Mouse (Mus musculus): ENCODE data around the gene Hdac11. TPM values are rescaled to one million over a fixed set of nuclear protein-coding genes. Genes with fewer than 3 reads are reported as not detected.

Hdac11 gene
- polyA plus RNA-seq, 1 experiment from 2014 or later = 9.0 TPM

DNA sequence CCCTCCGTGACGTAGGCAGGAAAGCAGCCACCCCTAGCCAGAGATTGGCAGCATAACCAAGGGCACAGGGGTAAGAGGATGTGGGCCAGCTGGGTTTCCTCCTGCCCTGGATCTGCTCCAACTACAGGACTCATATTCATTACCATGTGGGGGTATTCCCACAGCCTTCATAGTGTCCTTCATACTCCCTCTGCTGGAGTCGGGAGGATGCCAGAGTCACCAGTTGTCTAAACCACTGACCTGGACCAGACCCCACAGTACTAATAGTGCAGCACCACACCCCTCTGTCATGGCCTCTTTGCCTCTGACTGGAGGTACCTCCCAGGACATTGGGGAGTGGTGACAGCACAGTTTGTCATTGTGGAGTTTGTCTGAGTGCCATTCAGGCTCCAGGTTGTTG is 17.7 kb downstream of the Hdac11 start:
- no peaks in the 10 kb centered on the region for H3K27me3 ChIP-seq (replicated peaks; ENCODE audit: control insufficient read depth, insufficient read depth, low read length)
- ATAC-seq = no peak; the same call in 1 of the 2 replicates
- H3K4me3 ChIP-seq (ENCODE audit: low read length) = no peak overlapping the region
- H3K9ac ChIP-seq (ENCODE audit: low read depth, low read length) = no peak overlapping the region
- H3K27ac ChIP-seq (ENCODE audit: low read length) = no peak overlapping the region
- peaks cover 6% of the 10 kb centered on the region; the same call in 1 of the 2 replicates for H3K36me3 ChIP-seq (ENCODE audit: control insufficient read depth, insufficient read depth, low read length)
- WGBS = 62% methylated on average over 3 of the region's 3 CpGs
- H3K4me1 ChIP-seq (ENCODE audit: control insufficient read depth, insufficient read depth, low read length) = no peaks in the 10 kb centered on the region
- H3K4me2 ChIP-seq (ENCODE audit: low read depth, low read length) = no peak overlapping the region
- H3K9me3 ChIP-seq (ENCODE audit: control insufficient read depth, low read length) = no peaks in the 10 kb centered on the region

DNA sequence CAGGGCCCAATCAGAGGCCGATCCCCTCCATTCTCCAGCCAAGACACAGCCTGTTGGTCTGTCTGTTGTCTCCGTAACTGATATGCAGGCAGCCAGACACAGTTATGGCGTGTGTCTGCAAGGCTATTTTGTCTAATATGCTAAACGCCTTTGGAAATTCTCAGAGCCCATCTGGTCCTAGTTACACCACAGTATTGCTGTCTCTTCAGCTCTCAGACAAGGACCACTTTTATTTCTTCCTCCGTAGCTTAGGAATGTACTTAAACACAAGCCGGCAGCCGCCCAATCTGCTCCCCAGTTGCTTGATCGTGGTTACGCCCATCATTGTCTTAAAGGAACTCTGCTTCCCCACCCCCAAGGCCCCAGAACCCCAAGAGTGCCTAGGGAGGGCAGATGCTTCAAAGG is 24.3 kb downstream of the Hdac11 start:
- H3K36me3 ChIP-seq (ENCODE audit: control insufficient read depth, insufficient read depth, low read length) = no peaks in the 10 kb centered on the region
- H3K27me3 ChIP-seq (replicated peaks; ENCODE audit: control insufficient read depth, insufficient read depth, low read length) = no peaks in the 10 kb centered on the region
- H3K4me3 ChIP-seq (ENCODE audit: low read length) = no peak overlapping the region
- no peaks in the 10 kb centered on the region for H3K4me1 ChIP-seq (ENCODE audit: control insufficient read depth, insufficient read depth, low read length)
- no peak overlapping the region for H3K27ac ChIP-seq (ENCODE audit: low read length)
- WGBS = 54% methylated on average over 9 of the region's 9 CpGs
- H3K9ac ChIP-seq (ENCODE audit: low read depth, low read length) = no peak overlapping the region
- ATAC-seq = no peak
- H3K4me2 ChIP-seq (ENCODE audit: low read depth, low read length) = no peak overlapping the region
- no peaks in the 10 kb centered on the region for H3K9me3 ChIP-seq (ENCODE audit: control insufficient read depth, low read length)

DNA sequence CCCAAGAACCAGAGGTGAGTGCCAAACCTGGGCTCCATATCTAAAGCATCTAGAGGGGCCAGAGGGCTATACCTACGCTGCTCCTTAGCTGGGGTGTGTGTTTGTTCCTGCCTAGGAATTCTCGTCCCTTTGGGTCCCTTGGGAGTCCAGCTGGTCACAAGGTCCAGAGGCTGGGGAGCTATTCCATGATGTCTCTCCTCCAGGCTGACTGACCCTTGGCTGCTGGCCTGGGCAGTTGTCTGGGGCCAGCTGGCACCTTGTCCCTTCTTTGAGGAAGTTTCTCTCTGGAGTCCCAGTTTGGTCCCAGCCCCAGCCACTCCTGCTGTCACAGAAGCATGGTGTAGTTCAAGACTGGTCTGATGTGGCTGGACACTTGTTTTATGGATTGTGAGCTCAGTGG is 24.9 kb downstream of the Hdac11 start:
- no peak for ATAC-seq
- Histone ChIP-seq H3K27ac (ENCODE audit: low read length) (no peak overlapping the region), H3K9ac (ENCODE audit: low read depth, low read length) (no peak overlapping the region), H3K36me3 (ENCODE audit: control insufficient read depth, insufficient read depth, low read length) (no peaks in the 10 kb centered on the region), H3K4me1 (ENCODE audit: control insufficient read depth, insufficient read depth, low read length) (no peaks in the 10 kb centered on the region), H3K9me3 (ENCODE audit: control insufficient read depth, low read length) (no peaks in the 10 kb centered on the region), H3K4me3 (ENCODE audit: low read length) (no peak overlapping the region), H3K4me2 (ENCODE audit: low read depth, low read length) (no peak overlapping the region), H3K27me3 (replicated peaks; ENCODE audit: control insufficient read depth, insufficient read depth, low read length) (no peaks in the 10 kb centered on the region)
- 84% methylated on average over 2 of the region's 2 CpGs for WGBS

DNA sequence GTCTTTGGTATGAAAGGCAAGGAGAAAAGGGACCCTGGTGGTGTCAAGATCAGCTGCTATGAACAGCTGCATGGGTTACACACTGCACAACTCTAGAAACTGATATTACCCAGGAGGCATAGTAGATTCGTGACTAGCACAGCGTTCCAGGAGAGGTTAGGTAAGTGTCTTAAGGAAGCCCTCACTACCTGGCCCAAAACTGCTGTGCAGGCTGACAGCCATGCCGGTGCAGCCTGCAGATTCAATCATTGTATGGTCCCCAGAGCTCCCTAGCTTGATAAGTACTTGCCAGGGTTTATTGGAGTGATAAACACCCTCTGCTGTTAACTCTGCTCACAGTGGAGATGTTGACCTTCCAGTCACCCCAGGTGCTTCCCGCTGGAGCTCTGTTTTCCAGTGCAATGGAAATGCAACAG is 25.6 kb downstream of the Hdac11 start:
- H3K9ac ChIP-seq (ENCODE audit: low read depth, low read length) = no peak overlapping the region
- WGBS = 53% methylated on average over 4 of the region's 4 CpGs
- H3K9me3 ChIP-seq (ENCODE audit: control insufficient read depth, low read length) = no peaks in the 10 kb centered on the region
- ATAC-seq = no peak
- H3K4me2 ChIP-seq (ENCODE audit: low read depth, low read length) = no peak overlapping the region
- H3K4me1 ChIP-seq (ENCODE audit: control insufficient read depth, insufficient read depth, low read length) = no peaks in the 10 kb centered on the region
- no peak overlapping the region for H3K27ac ChIP-seq (ENCODE audit: low read length)
- H3K4me3 ChIP-seq (ENCODE audit: low read length) = no peak overlapping the region
- H3K36me3 ChIP-seq (ENCODE audit: control insufficient read depth, insufficient read depth, low read length) = no peaks in the 10 kb centered on the region
- H3K27me3 ChIP-seq (replicated peaks; ENCODE audit: control insufficient read depth, insufficient read depth, low read length) = no peaks in the 10 kb centered on the region

DNA sequence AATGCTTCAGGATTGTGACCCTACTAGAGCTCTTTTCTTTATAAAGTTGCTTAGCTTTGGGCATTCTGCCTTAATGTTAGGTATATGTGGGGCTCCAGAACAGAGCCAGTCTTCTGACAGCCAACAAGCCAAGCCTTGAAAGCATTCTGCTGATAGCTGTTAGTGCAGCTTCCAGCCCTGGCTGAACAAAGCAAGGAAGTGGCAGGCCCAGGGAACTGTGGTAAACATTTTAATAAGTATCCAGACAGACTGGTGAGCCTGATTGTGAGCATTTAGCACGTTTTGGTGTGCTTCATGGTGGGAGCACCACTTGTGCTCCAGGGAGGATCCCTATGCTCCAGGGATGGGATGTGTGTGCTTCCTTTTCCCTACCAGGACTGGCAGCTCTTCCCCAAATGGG is 26.6 kb downstream of the Hdac11 start:
- ATAC-seq = no peak
- Histone ChIP-seq H3K36me3 (ENCODE audit: control insufficient read depth, insufficient read depth, low read length) (no peaks in the 10 kb centered on the region), H3K27ac (ENCODE audit: low read length) (no peak overlapping the region), H3K27me3 (replicated peaks; ENCODE audit: control insufficient read depth, insufficient read depth, low read length) (no peaks in the 10 kb centered on the region), H3K4me2 (ENCODE audit: low read depth, low read length) (no peak overlapping the region), H3K9me3 (ENCODE audit: control insufficient read depth, low read length) (no peaks in the 10 kb centered on the region), H3K9ac (ENCODE audit: low read depth, low read length) (no peak overlapping the region), H3K4me3 (ENCODE audit: low read length) (no peak overlapping the region), H3K4me1 (ENCODE audit: control insufficient read depth, insufficient read depth, low read length) (no peaks in the 10 kb centered on the region)
- 36% methylated on average over 1 of the region's 1 CpGs for WGBS

DNA sequence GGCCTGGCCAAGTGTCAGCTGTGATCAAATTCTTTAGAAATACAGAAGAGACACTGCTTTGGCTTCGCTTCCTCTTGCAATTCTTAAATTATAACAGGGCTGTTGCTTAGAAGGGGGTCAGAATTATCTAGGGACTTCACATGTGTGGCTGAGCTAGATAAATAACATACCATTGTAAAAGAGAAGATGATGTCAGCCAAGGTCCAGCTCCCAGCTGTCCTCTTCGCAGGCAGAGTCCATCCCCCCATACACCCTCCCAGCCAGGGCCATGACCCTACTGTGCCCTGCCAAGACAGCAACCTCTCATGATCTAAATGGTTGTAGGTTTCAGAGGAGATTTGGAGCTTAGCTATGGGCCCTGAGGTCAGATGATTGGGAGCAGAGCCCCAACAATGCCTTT is 27.5 kb downstream of the Hdac11 start:
- H3K4me3 ChIP-seq (ENCODE audit: low read length) = no peak overlapping the region
- no peak for ATAC-seq
- 62% methylated on average over 2 of the region's 2 CpGs for WGBS

DNA sequence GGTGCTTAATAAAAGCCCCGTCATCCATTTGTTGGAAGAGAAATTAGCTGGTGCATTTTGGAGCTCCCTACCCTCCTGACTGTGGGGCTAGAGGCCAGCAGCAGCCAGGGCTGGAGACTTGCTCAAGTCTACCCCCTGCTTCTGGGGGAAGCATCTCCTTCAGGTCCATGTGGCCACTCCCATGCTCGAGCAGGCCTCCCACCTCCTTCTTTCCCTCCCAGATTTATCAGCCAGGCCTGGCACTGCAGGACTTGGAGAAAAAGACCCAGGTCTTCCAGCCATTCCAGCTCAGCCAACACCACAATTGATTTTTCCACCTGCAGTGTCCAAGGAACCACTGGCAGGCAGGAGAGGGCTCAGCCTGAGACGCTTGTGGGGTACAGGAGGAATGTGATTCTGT is 28.3 kb downstream of the Hdac11 start:
- Histone ChIP-seq H3K27me3 (replicated peaks; ENCODE audit: control insufficient read depth, insufficient read depth, low read length) (no peaks in the 10 kb centered on the region), H3K4me1 (ENCODE audit: control insufficient read depth, insufficient read depth, low read length) (no peaks in the 10 kb centered on the region), H3K4me3 (ENCODE audit: low read length) (no peak overlapping the region), H3K27ac (ENCODE audit: low read length) (no peak overlapping the region), H3K9me3 (ENCODE audit: control insufficient read depth, low read length) (no peaks in the 10 kb centered on the region), H3K9ac (ENCODE audit: low read depth, low read length) (no peak overlapping the region), H3K4me2 (ENCODE audit: low read depth, low read length) (no peak overlapping the region), H3K36me3 (ENCODE audit: control insufficient read depth, insufficient read depth, low read length) (no peaks in the 10 kb centered on the region)
- WGBS = 59% methylated on average over 3 of the region's 3 CpGs
- no peak for ATAC-seq

More for the DNA sequence above, 27.5 kb downstream of the Hdac11 start:
- Histone ChIP-seq H3K36me3 (ENCODE audit: control insufficient read depth, insufficient read depth, low read length) (no peaks in the 10 kb centered on the region), H3K9ac (ENCODE audit: low read depth, low read length) (no peak overlapping the region), H3K27me3 (replicated peaks; ENCODE audit: control insufficient read depth, insufficient read depth, low read length) (no peaks in the 10 kb centered on the region), H3K9me3 (ENCODE audit: control insufficient read depth, low read length) (no peaks in the 10 kb centered on the region), H3K4me2 (ENCODE audit: low read depth, low read length) (no peak overlapping the region), H3K4me1 (ENCODE audit: control insufficient read depth, insufficient read depth, low read length) (no peaks in the 10 kb centered on the region), H3K27ac (ENCODE audit: low read length) (no peak overlapping the region)

DNA sequence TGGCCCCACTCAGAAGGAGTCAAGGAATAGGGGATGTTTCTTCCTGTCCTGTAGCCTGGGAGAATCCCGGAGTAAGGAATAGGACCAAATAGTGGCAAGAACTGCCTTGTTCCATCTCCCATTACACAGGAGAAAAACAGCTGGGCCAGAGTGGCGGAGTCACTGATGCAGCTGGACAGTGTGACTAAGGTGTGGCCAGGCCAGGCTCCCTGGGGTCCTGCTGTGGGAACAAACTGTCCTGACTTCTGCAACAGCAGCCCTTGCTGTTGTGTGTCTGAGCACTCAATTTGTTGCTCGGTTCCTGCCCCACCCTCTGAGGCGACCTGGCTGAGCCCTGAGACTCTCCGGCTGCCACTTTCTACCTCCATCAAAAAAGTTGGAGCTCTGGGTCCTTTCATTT is 29.0 kb downstream of the Hdac11 start:
- Histone ChIP-seq H3K27me3 (replicated peaks; ENCODE audit: control insufficient read depth, insufficient read depth, low read length) (no peaks in the 10 kb centered on the region), H3K27ac (ENCODE audit: low read length) (no peak overlapping the region), H3K9ac (ENCODE audit: low read depth, low read length) (no peak overlapping the region), H3K9me3 (ENCODE audit: control insufficient read depth, low read length) (no peaks in the 10 kb centered on the region), H3K36me3 (ENCODE audit: control insufficient read depth, insufficient read depth, low read length) (no peaks in the 10 kb centered on the region), H3K4me1 (ENCODE audit: control insufficient read depth, insufficient read depth, low read length) (no peaks in the 10 kb centered on the region), H3K4me3 (ENCODE audit: low read length) (no peak overlapping the region), H3K4me2 (ENCODE audit: low read depth, low read length) (no peak overlapping the region)
- no peak for ATAC-seq
- 87% methylated on average over 5 of the region's 5 CpGs for WGBS

DNA sequence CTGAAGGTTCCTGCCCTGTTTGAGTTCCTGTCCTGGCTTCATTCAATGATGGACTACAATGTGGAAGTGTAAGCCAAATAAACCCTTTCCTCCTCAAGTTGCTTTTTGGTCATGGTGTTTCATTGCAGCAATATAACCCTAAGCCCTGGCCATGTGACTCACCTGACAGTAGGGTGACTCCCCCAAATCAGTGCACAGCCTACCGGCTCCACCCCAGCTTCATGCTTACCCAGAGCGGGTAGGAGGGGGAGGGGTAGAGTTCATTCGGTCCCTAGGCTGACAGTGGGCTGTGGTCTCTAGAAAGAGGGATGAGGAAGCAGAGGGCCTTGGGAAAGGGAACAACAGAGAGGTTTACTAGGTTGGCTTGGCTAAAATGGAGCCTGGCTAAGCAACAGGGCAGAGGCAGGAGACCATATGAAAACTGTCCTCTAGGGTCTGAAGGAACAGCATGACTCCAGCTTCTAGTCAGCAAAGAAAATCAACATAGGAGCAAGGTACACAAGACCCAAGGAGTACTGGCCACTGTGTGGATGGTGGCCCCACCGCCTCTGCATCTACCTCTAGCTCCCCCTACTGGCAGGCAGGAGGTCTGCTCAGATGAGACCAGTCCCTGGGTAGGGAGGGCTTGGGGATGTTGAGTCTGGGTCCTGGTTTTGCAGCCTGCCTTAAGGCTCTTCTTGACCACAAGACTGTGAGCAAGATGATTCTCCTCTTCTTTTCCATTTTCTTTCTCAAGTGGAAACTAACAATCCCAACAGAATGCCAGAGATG is 29.9 kb downstream of the Hdac11 start:
- H3K27me3 ChIP-seq (replicated peaks; ENCODE audit: control insufficient read depth, insufficient read depth, low read length) = no peaks in the 10 kb centered on the region
- H3K4me2 ChIP-seq (ENCODE audit: low read depth, low read length) = no peak overlapping the region
- H3K27ac ChIP-seq (ENCODE audit: low read length) = no peak overlapping the region
- H3K36me3 ChIP-seq (ENCODE audit: control insufficient read depth, insufficient read depth, low read length) = no peaks in the 10 kb centered on the region
- H3K4me1 ChIP-seq (ENCODE audit: control insufficient read depth, insufficient read depth, low read length) = no peaks in the 10 kb centered on the region
- WGBS = 55% methylated on average over 4 of the region's 4 CpGs
- no peak overlapping the region for H3K4me3 ChIP-seq (ENCODE audit: low read length)
- no peak for ATAC-seq
- H3K9me3 ChIP-seq (ENCODE audit: control insufficient read depth, low read length) = no peaks in the 10 kb centered on the region
- H3K9ac ChIP-seq (ENCODE audit: low read depth, low read length) = no peak overlapping the region

DNA sequence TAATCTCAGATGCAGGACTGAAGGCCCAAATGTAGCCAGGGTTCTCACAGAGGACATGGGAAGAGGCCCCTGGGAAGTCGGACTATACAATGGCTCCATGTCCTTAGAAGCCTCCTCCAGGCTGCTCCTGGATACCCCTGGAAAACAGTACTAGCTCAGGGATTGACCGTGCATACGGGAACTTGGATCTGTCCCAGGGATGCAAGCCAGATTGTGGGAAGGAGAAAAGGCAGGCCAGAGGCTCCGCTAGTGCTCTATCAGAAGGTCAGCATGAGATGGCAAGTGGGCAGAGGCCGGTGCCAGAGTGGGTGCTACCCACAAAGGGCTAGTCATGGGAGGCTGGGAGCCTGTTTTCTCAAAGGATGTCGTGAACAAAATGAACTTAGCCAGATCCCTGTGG is 30.5 kb downstream of the Hdac11 start:
- Histone ChIP-seq H3K9ac (ENCODE audit: low read depth, low read length) (no peak overlapping the region), H3K4me2 (ENCODE audit: low read depth, low read length) (no peak overlapping the region), H3K36me3 (ENCODE audit: control insufficient read depth, insufficient read depth, low read length) (no peaks in the 10 kb centered on the region), H3K4me3 (ENCODE audit: low read length) (no peak overlapping the region), H3K4me1 (ENCODE audit: control insufficient read depth, insufficient read depth, low read length) (no peaks in the 10 kb centered on the region), H3K27me3 (replicated peaks; ENCODE audit: control insufficient read depth, insufficient read depth, low read length) (no peaks in the 10 kb centered on the region), H3K9me3 (ENCODE audit: control insufficient read depth, low read length) (no peaks in the 10 kb centered on the region), H3K27ac (ENCODE audit: low read length) (no peak overlapping the region)
- WGBS = 71% methylated on average over 6 of the region's 6 CpGs
- no peak for ATAC-seq
